Mouse (Mus musculus): Measurements from ENCODE around the gene Ndufs1. TPM values are rescaled to one million over a fixed set of nuclear protein-coding genes. Genes with fewer than 3 reads are reported as not detected.

Ndufs1 gene
- total RNA-seq, 2 experiments from 2014 or later, result 146 to 157 TPM

GRCm38 (mm10) chr1:63131766-63132165 is 44.9 kb downstream of the Ndufs1 start:
- DNase-seq (ENCODE audit: extremely low spot score in 1 of 2, low spot score in 2 of 2), result no peak
- intact Hi-C loops (cut with DNase I), result no loop called here
- no peak for TF ChIP-seq CTCF (IDR thresholded peaks at IDR 0.05)
- no peak overlapping the region for H3K4me3 ChIP-seq
- no peak overlapping the region for H3K27ac ChIP-seq

DNA sequence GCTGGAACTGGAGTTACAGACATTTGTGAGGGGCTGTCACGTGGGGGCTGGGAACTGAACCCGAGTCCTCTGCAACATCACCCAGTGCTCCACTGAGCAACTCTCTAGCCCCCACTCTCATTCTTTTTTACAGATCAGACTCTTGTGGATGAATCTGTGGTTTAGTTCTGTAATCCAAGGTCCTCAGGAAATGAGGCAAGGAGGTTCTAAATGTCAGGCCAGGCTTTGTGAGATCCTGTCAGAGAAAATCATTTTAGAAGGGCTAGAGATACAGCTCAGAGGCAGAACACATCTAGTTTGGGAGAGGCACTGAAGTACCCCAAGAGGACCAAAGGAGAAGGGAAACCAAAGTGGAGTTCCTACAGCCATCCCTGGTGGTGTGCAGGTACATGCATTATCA is 45.8 kb downstream of the Ndufs1 start:
- intact Hi-C loops (cut with DNase I), result no loop called here
- no peak for TF ChIP-seq CTCF (IDR thresholded peaks at IDR 0.05)

GRCm38 (mm10) chr1:63129857-63130690 is 46.6 kb downstream of the Ndufs1 start:
- no peak overlapping the region for H3K4me3 ChIP-seq
- no peak for DNase-seq (ENCODE audit: extremely low spot score in 1 of 2, low spot score in 2 of 2)
- intact Hi-C loops (cut with DNase I), result no loop called here
- H3K27ac ChIP-seq, result no peak overlapping the region
- no peak for TF ChIP-seq CTCF (IDR thresholded peaks at IDR 0.05)

More for the DNA sequence above, 45.8 kb downstream of the Ndufs1 start:
- no peak overlapping the region for H3K4me3 ChIP-seq
- no peak for DNase-seq (ENCODE audit: extremely low spot score in 1 of 2, low spot score in 2 of 2)
- H3K27ac ChIP-seq, result no peak overlapping the region

GRCm38 (mm10) chr1:63129273-63129672 is 47.4 kb downstream of the Ndufs1 start:
- Histone ChIP-seq H3K27ac (no peak overlapping the region), H3K4me3 (no peak overlapping the region)
- TF ChIP-seq CTCF (IDR thresholded peaks at IDR 0.05), result no peak
- DNase-seq (ENCODE audit: extremely low spot score in 1 of 2, low spot score in 2 of 2), result no peak
- intact Hi-C loops (cut with DNase I), result no loop called here

DNA sequence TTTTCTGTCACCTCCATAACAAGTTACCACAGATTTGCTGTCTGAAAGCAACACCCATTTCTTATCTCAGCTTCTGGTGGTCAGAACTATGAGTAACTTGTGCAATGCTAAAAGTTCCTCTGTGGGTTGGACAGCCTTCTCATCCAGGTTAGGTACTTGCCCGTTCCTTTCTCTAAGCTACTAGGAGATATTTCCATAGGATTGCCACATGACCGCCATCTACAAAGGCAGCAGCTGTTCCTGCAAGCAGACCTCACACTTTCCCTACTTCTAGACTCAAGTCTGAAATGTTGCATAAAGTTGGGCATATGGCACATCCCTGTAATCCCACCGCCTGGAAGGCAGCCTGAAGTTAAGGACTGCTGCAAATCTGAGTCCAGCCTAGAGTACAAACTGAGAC is 50.4 kb downstream of the Ndufs1 start:
- Histone ChIP-seq H3K27ac (no peak overlapping the region), H3K4me3 (no peak overlapping the region)
- intact Hi-C loops (cut with DNase I), result no loop called here
- TF ChIP-seq CTCF (IDR thresholded peaks at IDR 0.05), result no peak
- DNase-seq (ENCODE audit: extremely low spot score in 1 of 2, low spot score in 2 of 2), result no peak

DNA sequence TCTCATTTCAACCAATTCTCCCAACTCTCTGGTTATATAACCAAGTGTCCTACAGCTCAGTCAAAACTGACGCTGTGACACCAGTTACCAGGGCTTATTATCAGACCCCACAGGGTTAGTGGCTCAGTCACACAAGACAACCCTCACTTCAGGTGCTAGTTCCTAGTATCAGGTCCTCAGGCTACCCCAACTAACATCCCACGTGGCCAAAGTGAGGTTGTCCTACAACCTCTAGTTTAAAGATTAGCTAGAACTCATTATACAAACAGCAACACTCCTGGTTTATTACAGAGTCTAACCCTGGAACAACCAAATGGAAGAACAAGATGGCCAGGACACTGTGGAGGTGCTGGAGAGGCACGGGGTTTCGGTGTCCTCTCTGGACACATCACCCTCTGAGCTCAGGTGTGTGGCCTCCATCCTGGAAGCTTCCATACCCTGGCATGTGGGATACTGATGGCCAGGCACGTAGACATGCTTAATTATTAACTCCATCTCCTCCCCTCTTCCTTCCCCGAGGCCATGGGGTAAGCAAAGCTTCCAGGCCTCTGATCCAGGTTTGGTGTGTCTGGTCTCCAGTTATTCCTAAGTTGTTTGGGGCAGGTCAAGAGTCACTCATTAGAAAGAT is 52.7 kb downstream of the Ndufs1 start:
- intact Hi-C loops (cut with DNase I), result no loop called here
- no peak for TF ChIP-seq CTCF (IDR thresholded peaks at IDR 0.05)
- Histone ChIP-seq H3K27ac (no peak overlapping the region), H3K4me3 (no peak overlapping the region)
- no peak for DNase-seq (ENCODE audit: extremely low spot score in 1 of 2, low spot score in 2 of 2)

DNA sequence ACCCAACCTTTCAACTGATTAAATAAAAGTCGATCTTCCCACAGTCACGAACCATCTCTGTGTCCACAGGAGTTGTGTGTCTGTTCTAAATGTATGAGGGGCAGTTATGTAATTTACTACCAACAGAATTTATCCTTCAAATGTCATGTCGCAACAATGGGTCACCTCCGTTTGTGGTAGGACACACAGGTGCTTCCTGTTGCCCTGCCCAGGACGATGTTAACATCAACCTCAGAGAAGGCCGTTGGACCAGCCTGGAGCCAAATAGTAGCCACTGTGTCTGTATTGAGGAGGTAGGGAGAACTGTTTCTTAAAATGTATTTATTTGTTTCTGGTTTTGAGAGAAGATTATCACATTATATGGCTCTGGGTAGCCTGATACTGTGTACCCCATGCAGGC is 54.6 kb downstream of the Ndufs1 start:
- intact Hi-C loops (cut with DNase I), result no loop called here
- no peak for DNase-seq (ENCODE audit: extremely low spot score in 1 of 2, low spot score in 2 of 2)
- TF ChIP-seq CTCF (IDR thresholded peaks at IDR 0.05), result no peak
- Histone ChIP-seq H3K4me3 (no peak overlapping the region), H3K27ac (no peak overlapping the region)

DNA sequence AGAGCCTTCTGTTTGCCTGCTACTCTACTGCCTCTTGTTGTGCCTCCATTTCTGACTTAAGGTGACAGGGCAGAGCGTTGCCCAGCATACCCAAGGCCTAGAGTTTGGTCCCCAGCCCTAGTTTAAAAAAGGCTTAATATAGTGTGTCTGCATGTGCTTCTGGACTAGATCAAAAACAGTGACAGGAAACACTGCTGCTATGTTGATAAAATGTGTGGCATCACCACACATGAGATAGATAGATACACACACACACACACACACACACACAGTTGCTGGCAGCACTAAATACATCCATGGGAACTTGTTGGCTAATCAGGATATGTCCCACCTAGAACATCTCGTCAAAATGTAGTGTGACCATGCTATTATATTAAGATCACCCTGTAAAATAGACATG is 56.3 kb downstream of the Ndufs1 start:
- DNase-seq (ENCODE audit: extremely low spot score in 1 of 2, low spot score in 2 of 2), result no peak
- no peak overlapping the region for H3K4me3 ChIP-seq
- intact Hi-C loops (cut with DNase I), result no loop called here
- no peak for TF ChIP-seq CTCF (IDR thresholded peaks at IDR 0.05)
- no peak overlapping the region for H3K27ac ChIP-seq

GRCm38 (mm10) chr1:63119675-63120074 is 57.0 kb downstream of the Ndufs1 start:
- Histone ChIP-seq H3K27ac (no peak overlapping the region), H3K4me3 (no peak overlapping the region)
- no peak for DNase-seq (ENCODE audit: extremely low spot score in 1 of 2, low spot score in 2 of 2)
- intact Hi-C loops (cut with DNase I), result no loop called here
- TF ChIP-seq CTCF (IDR thresholded peaks at IDR 0.05), result no peak

- intact Hi-C loops (cut with DNase I), result loop anchor here (2.0 kb wide), 1 partner anchor 59 kb away; no protein-coding TSS in a partner anchor
- no peak for DNase-seq (ENCODE audit: extremely low spot score in 1 of 2, low spot score in 2 of 2)
- Histone ChIP-seq H3K4me3 (peak overlapping the region; percentile 93), H3K27ac (peak overlapping the region; percentile 98; the same call in 1 of the 2 replicates)
- no peak for TF ChIP-seq CTCF (IDR thresholded peaks at IDR 0.05)
Observed at GRCm38 (mm10) chr1:63115540-63115939, 61.1 kb downstream of the Ndufs1 start.

- TF ChIP-seq CTCF (IDR thresholded peaks at IDR 0.05), result no peak
- Histone ChIP-seq H3K4me3 (peak overlapping the region; percentile 93), H3K27ac (peak overlapping the region; percentile 98)
- intact Hi-C loops (cut with DNase I), result loop anchor here (2.0 kb wide), 1 partner anchor 60 kb away; no protein-coding TSS in a partner anchor
- DNase-seq (ENCODE audit: extremely low spot score in 1 of 2, low spot score in 2 of 2), result no peak
Observed at GRCm38 (mm10) chr1:63115096-63115495, 61.5 kb downstream of the Ndufs1 start.

DNA sequence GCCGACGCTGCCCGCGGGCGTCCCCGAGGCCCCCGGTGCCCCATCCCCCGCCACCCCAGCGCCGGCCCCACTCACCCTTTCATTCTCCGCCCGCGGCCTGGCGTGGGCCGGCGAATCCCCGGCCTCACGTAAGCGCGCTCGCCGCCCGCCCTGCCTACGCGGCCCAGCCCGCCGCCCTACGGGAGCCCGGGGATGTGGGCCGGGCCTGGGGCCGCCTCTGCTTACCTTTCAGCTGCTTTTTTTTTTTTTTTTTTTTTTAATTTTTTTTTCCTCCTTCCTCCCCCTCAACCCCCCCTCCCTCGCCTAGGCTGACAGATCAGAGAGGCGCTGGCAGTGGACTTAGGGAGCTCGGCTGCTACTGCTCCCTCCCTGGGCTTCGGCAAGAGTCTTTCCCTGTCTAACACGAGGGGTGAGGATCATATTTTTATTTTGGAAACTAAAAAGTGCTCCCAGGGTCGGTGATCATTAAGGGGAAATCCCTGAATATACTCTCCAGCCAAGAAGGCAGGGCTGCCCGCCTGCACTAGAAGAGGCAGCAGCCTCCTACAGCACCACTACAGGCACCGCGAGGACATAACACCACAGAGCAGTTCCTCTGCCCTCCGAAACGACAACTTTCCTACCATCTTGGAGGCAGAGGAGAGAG is 62.4 kb downstream of the Ndufs1 start, which contains the start of gene Ino80d:
TSS of gene Ino80d (minus strand) at position 532 of the 646 bp plus-strand sequence.
- intact Hi-C loops (cut with DNase I), result loop anchor here (2.0 kb wide), 1 partner anchor 61 kb away; no protein-coding TSS in a partner anchor
- TF ChIP-seq CTCF (IDR thresholded peaks at IDR 0.05), result peak; percentile 60
- DNase-seq (ENCODE audit: extremely low spot score in 1 of 2, low spot score in 2 of 2), result peak; percentile 71 to 74

More for the DNA sequence above, 62.4 kb downstream of the Ndufs1 start, which contains the start of gene Ino80d:
- H3K27ac ChIP-seq, result peak within 1 kb of the TSS; percentile 98
- peak within 1 kb of the TSS; percentile 93 for H3K4me3 ChIP-seq
